Mouse (Mus musculus): Measurements from ENCODE around the gene Arhgap10.
"Not testable (repeated sequence)": the region's sequence is repeated elsewhere in the genome, so short reads cannot be mapped to it uniquely, and the experiment has no call there.

Gene Arhgap10

DNA sequence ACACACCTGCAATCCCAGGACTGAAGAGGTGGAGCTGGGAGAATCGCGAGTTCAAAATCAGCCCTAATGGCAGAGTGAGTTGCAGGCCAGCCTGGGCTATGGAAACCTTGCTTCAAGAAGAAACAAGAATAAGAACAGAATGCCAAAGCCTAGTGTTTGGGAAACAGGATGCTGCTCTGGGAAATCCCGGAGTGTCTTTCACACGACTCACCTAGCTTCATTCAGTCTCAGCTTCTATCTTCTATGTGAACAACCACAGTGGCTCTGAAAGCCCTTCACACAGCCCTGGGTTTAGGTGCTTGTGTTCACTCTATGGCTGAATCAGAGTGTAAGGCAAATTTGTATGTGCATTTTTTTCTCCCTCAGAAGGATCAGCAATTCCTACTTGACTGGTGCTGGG, 190.4 kb downstream of the Arhgap10 start:
- no peak for DNase-seq (ENCODE audit: low read depth, low spot score)
- Histone ChIP-seq H3K36me3 (ENCODE audit: control insufficient read depth, insufficient read depth, low read length, poor library complexity, severe bottlenecking) (no peaks in the 10 kb centered on the region), H3K27me3 (ENCODE audit: control insufficient read depth, insufficient read depth, low read length, poor library complexity, severe bottlenecking) (no peaks in the 10 kb centered on the region)

DNA sequence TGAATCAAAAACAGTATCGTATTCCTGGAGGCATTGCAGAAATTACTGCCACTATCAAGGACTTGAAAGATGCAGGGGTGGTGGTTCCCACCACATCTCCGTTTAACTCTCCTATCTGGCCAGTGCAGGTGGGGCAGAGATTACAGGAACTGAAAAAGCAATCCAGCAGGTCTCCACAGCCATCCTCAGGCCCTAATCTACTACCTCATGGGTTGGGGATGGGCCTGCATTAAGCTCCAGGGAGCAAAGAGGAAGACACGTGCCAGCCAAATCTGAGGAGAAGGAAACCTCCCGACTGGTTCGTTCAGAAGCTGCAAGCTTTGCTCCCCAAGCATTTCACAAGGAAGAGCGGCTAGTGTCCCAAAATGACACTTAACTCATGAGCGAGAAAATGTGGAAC, 195.0 kb downstream of the Arhgap10 start:
- H3K36me3 ChIP-seq (ENCODE audit: control insufficient read depth, insufficient read depth, low read length, poor library complexity, severe bottlenecking); H3K27me3 ChIP-seq (ENCODE audit: control insufficient read depth, insufficient read depth, low read length, poor library complexity, severe bottlenecking); DNase-seq (ENCODE audit: low read depth, low spot score): not testable (repeated sequence)

DNA sequence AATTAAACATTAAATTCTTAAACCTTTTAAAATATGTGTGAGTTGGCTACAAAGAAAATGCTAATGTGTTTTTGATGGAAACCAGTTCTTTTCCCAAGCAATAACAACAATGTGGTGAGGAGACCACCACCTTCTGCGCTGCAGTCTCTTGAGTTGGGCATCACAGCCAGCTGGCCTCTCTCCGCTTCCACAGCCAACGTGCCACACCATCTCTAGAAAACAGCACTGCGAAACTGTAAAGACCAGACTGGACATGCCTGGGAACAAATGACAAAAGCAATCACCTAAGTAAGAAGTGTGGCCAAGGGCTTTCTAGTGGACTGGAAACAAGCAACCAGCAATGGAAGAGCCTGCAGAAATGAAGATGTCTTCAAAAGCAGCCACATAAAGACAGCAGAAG, 195.9 kb downstream of the Arhgap10 start:
- H3K36me3 ChIP-seq (ENCODE audit: control insufficient read depth, insufficient read depth, low read length, poor library complexity, severe bottlenecking), result no peaks in the 10 kb centered on the region
- no peaks in the 10 kb centered on the region for H3K27me3 ChIP-seq (ENCODE audit: control insufficient read depth, insufficient read depth, low read length, poor library complexity, severe bottlenecking)
- DNase-seq (ENCODE audit: low read depth, low spot score), result no peak

DNA sequence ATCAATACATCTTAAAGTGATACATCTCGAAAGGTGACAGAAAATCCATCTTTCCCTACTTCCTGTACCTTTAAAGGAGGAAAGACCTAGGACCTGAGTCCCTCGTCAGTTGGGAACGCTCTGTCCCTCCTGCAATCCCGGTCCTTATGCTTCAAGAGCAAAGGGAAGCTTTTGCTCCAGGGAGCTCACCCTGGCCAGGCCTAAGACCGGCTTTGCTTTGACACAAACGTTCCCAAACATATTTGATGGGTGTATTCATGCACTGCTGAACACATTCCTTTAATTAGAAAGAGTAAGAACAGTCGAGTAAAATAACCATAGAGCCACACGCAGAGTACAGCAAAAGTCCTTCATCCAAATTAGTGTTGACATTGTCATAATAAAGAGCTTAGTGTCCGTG, 199.2 kb downstream of the Arhgap10 start:
- no peaks in the 10 kb centered on the region for H3K27me3 ChIP-seq (ENCODE audit: control insufficient read depth, insufficient read depth, low read length, poor library complexity, severe bottlenecking)
- DNase-seq (ENCODE audit: low read depth, low spot score), result no peak
- H3K36me3 ChIP-seq (ENCODE audit: control insufficient read depth, insufficient read depth, low read length, poor library complexity, severe bottlenecking), result no peaks in the 10 kb centered on the region

DNA sequence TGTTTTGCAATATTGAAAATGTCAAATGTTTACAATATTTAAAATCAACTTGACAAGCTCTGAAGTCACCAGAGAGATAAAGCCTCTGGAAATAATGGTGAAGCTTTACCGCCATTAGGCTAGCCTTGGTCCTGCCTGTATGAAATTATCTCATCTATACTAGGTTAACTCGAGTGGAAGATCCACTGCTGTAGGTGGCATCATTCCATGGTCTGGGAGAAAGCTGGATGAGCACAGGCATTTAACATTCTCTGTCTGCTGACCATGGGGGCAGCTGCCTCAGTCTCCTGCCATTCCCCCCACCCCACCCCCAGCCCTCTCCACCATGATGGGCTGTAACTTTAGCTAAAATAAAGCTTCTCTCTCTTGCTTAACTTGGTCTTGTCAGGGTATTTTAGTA, 200.0 kb downstream of the Arhgap10 start:
- DNase-seq (ENCODE audit: low read depth, low spot score), result no peak
- Histone ChIP-seq H3K36me3 (ENCODE audit: control insufficient read depth, insufficient read depth, low read length, poor library complexity, severe bottlenecking) (no peaks in the 10 kb centered on the region), H3K27me3 (ENCODE audit: control insufficient read depth, insufficient read depth, low read length, poor library complexity, severe bottlenecking) (no peaks in the 10 kb centered on the region)

DNA sequence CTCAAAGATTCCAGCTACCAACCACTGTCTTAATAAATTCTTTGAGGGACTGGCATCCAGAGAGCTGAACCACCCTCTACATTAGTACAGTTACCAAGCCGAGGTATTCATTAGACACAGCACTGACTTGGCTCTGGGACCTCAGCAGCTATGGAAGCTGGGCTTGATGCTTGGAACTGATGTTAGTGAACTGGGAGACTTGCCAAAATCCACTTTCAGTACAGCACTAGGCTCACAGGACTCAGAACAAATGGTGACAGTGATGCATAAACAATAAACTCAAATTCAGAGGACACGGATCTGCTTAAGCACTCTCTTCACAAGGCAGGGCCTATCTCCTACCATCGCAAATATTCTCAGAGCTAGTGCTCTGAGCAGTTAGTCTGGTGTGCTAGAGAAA, 204.8 kb downstream of the Arhgap10 start:
- no peak for DNase-seq (ENCODE audit: low read depth, low spot score)
- no peaks in the 10 kb centered on the region for H3K36me3 ChIP-seq (ENCODE audit: control insufficient read depth, insufficient read depth, low read length, poor library complexity, severe bottlenecking)

DNA sequence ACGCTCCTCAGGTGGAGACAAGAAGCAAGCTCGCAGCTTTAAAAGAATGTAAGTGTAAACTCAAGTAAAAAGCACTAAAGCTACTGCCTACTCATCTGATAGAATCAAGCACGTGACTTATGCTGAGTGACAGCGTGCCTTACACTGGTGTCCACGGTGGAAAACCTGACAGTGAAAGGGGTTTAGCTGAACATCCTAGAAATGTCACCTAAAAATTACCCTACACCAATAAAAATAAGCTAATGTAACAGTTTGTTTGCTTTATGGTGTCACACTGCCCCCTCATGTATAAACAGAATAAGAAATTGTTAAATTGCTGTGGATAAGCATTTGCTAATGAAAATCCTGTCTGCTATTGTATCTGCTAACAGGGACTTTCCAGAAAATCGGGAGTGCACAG, 206.0 kb downstream of the Arhgap10 start:
- Histone ChIP-seq H3K27me3 (ENCODE audit: control insufficient read depth, insufficient read depth, low read length, poor library complexity, severe bottlenecking) (no peaks in the 10 kb centered on the region), H3K36me3 (ENCODE audit: control insufficient read depth, insufficient read depth, low read length, poor library complexity, severe bottlenecking) (no peaks in the 10 kb centered on the region)
- DNase-seq (ENCODE audit: low read depth, low spot score), result no peak

More for the DNA sequence above, 204.8 kb downstream of the Arhgap10 start:
- no peaks in the 10 kb centered on the region for H3K27me3 ChIP-seq (ENCODE audit: control insufficient read depth, insufficient read depth, low read length, poor library complexity, severe bottlenecking)

DNA sequence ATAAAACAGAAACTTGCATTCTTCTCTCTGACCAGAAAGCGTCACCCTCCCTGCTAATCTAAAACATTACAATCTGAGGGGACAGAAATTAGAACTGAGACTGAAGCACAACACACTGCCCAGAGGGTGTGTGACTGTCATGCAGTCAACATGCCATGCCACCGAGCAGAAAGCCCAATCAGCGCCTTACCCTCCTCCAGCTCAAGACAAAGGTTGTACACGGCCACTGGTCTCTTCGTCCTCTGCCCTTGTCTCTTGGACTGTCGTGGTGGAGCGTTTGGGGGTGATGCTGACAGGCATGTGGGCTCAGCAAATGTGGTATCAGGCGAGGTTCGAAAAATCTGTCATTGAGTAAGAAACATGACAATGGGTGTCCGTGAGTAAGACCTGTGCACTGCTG, 207.2 kb downstream of the Arhgap10 start:
- Histone ChIP-seq H3K36me3 (ENCODE audit: control insufficient read depth, insufficient read depth, low read length, poor library complexity, severe bottlenecking) (no peaks in the 10 kb centered on the region), H3K27me3 (ENCODE audit: control insufficient read depth, insufficient read depth, low read length, poor library complexity, severe bottlenecking) (no peaks in the 10 kb centered on the region)
- DNase-seq (ENCODE audit: low read depth, low spot score), result no peak

DNA sequence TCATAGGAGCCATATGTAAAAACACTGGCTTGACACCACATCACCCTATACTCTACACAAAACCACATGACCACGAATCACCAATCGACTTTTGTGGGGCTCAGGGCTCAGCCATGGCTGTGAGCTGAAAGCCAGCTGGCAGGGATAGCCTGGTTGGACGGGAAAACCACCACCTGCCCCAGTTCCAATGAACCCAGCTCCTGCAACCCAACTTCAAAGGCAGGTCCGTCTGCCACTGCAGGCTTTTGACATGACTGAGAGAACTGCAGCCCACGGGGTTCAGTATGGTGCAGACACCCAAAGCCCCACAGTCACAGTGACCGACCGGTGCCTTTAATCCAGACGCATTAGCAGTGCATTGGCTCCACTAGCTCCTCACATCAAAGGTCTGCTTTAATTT, 207.7 kb downstream of the Arhgap10 start:
- H3K36me3 ChIP-seq (ENCODE audit: control insufficient read depth, insufficient read depth, low read length, poor library complexity, severe bottlenecking), result no peaks in the 10 kb centered on the region
- no peak for DNase-seq (ENCODE audit: low read depth, low spot score)
- H3K27me3 ChIP-seq (ENCODE audit: control insufficient read depth, insufficient read depth, low read length, poor library complexity, severe bottlenecking), result no peaks in the 10 kb centered on the region

DNA sequence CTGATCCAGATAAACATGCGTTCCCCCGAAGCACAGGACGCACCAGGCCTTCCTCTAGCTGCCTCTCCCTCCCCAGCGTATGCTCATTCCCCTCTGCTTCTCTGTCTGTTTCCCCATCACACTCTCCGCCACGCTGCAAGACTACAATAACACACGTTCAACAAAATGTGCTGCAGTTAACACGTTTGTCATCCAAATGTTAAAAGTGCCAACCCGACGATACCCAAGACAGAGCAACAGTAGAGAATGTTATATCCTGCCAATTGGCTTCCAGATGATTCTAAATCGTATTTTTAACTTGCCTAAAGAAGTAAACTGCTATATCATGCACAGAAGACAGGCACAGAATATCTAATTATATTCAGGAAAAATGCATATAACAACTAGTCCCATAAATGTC, 223.2 kb downstream of the Arhgap10 start:
- no peak for DNase-seq (ENCODE audit: low read depth, low spot score)
- no peaks in the 10 kb centered on the region for H3K27me3 ChIP-seq (ENCODE audit: control insufficient read depth, insufficient read depth, low read length, poor library complexity, severe bottlenecking)
- no peaks in the 10 kb centered on the region for H3K36me3 ChIP-seq (ENCODE audit: control insufficient read depth, insufficient read depth, low read length, poor library complexity, severe bottlenecking)

DNA sequence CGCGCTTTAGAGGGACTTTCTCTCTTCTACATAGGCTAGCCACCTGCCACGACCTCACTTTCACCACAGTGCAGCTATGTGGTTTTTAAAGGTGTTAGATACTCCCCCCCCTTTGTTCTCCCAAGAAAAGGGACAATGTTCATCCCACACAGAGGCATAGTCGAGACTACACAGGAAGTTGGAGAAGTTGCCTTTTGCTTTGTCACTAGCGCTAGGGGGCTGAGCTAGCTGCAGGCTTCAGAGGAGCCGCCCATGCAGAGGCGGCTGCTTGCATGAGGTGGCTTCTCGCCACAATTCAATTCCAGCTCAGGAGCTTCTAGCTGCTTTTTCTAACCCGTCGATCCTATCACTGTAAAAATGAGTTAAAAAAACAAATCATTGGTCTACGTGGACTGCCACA, 225.1 kb downstream of the Arhgap10 start:
- Histone ChIP-seq H3K27me3 (ENCODE audit: control insufficient read depth, insufficient read depth, low read length, poor library complexity, severe bottlenecking) (no peaks in the 10 kb centered on the region), H3K36me3 (ENCODE audit: control insufficient read depth, insufficient read depth, low read length, poor library complexity, severe bottlenecking) (no peaks in the 10 kb centered on the region)
- DNase-seq (ENCODE audit: low read depth, low spot score), result no peak

DNA sequence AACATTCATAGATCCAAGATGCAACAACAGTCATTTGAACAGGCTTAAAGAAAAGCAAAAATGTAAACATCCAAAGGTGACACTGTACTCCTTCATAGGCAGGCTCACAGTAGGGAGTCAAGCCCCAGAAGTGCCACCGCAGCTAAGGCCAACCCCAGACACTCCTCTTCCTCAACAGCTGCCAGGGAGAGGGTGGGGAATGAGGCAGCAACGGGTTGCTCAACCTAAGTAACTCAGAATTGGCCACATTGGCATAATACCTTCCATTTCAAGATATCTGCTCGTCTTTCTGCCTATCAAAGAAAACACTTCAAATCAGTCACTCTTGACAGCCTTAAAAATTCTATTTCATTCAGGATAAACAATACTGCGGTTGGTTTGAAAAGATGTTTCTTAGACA, 225.6 kb downstream of the Arhgap10 start:
- DNase-seq (ENCODE audit: low read depth, low spot score), result no peak
- Histone ChIP-seq H3K27me3 (ENCODE audit: control insufficient read depth, insufficient read depth, low read length, poor library complexity, severe bottlenecking) (no peaks in the 10 kb centered on the region), H3K36me3 (ENCODE audit: control insufficient read depth, insufficient read depth, low read length, poor library complexity, severe bottlenecking) (no peaks in the 10 kb centered on the region)

DNA sequence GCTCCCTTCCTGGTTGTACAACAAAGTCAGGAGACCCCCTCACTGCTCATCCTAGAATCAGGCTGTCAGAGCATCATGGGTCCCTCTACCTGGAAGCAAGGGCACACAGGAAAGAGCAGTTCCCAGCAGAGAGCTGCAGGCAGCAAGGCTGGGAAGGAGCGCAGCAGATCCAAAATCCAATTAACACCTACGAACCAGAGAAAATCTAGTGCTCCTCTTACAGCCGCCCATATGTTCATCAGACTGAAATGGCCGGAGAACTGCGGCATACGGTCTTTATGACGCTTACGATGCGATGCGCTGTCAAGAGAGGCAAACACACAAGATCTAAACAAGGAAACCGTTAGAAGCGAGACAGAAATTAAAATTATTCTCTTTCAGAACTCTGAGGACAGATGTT, 229.3 kb downstream of the Arhgap10 start:
- no peak for DNase-seq (ENCODE audit: low read depth, low spot score)
- H3K36me3 ChIP-seq (ENCODE audit: control insufficient read depth, insufficient read depth, low read length, poor library complexity, severe bottlenecking), result no peaks in the 10 kb centered on the region
- no peaks in the 10 kb centered on the region for H3K27me3 ChIP-seq (ENCODE audit: control insufficient read depth, insufficient read depth, low read length, poor library complexity, severe bottlenecking)

DNA sequence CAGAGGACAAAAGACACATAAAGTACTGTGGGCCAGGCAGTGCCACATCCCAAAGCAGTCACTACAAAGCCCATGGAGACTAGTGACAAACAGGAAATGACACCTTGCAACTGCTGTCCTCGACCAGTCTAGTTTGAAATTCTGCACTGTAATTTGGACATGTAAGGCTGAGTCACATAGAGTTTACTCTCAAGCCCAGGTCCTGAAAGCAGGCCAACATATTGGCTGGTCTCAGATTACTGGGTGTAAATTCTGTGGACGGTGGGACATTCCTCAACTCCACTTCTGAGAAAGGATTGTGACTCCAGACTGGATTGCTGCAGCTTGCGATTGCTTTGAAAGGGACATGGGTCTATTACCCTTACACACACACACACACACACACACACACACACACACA, 229.7 kb downstream of the Arhgap10 start:
- Histone ChIP-seq H3K36me3 (ENCODE audit: control insufficient read depth, insufficient read depth, low read length, poor library complexity, severe bottlenecking) (no peaks in the 10 kb centered on the region), H3K27me3 (ENCODE audit: control insufficient read depth, insufficient read depth, low read length, poor library complexity, severe bottlenecking) (no peaks in the 10 kb centered on the region)
- no peak for DNase-seq (ENCODE audit: low read depth, low spot score)

DNA sequence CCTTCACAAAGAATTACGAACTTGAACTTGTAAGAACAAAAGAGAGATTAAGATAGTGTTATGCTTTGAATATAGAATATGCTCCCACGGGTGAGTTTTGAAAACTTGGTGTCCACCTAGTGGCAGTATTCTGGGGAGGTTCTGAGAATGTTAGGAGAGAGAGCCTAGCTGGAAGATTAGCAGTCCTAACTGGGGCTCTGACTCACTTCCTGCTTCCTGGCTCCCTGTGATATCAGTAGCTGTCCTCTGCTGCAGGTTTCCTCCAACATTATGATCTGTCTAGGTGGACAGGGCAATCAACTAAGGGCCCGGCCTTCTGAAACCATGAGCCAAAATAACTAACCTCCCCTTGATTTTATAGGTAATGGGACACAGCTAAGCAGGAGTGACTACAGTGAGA, 233.3 kb downstream of the Arhgap10 start:
- H3K36me3 ChIP-seq (ENCODE audit: control insufficient read depth, insufficient read depth, low read length, poor library complexity, severe bottlenecking), result no peaks in the 10 kb centered on the region
- no peak for DNase-seq (ENCODE audit: low read depth, low spot score)
- no peaks in the 10 kb centered on the region for H3K27me3 ChIP-seq (ENCODE audit: control insufficient read depth, insufficient read depth, low read length, poor library complexity, severe bottlenecking)

DNA sequence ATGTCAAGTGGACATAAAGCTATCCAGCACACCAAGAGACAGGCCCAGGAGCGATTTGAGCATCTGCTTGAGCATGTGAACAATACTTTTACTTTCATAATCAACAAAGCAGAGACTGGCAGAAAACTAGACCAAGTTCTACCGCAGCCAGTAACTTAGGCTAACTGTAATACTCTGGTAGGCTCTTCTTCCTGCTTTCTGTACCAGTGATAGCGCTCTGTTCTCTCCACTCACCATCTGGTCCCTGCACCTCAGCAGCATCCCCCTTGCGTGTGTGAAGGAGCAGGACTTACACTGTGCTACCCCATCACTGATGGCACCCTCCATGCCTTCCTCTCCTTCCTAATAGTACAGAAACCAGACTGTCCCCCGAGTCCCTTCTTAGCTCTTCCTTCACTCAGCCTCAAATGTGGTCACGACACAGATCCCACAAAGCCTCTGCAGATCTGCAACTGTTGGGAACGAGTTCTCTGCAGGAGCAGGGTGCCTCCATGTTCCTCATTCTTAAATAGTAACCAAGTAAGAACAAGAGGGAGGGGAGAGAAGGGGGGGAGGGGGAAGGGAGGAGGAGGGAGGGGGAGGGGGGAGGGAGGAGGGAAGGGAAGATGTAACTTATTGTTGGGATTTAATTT, 235.0 kb downstream of the Arhgap10 start:
- no peaks in the 10 kb centered on the region for H3K36me3 ChIP-seq (ENCODE audit: control insufficient read depth, insufficient read depth, low read length, poor library complexity, severe bottlenecking)
- DNase-seq (ENCODE audit: low read depth, low spot score), result no peak
- H3K27me3 ChIP-seq (ENCODE audit: control insufficient read depth, insufficient read depth, low read length, poor library complexity, severe bottlenecking), result no peaks in the 10 kb centered on the region

All from splenic B cell, adult 2 months (primary cell).